Mouse (Mus musculus): ENCODE data around the gene Gpr87.
"Not testable (repeated sequence)": the region's sequence is repeated elsewhere in the genome, so short reads cannot be mapped to it uniquely, and the experiment has no call there.

The Gpr87 gene

DNA sequence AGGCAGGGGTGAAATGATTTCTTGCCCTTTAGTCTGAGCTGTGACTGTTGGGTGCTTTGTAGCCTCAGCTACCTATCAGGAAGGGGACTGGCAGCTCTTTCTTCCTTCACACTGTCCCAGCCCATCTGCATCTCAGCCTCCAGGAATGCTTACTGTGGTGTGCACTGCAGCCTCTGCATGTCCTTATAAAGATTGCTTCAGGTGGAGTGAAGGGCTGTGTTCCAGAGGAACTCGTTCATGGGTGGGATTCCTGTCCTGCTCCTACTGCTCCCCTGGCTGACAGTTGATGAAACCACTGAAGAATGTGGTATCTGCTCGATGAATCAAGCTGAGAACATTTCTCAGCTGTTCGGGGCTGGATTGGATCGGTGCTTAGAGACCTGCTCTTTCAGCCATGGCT lies 7.6 kb downstream of the Gpr87 start:
- no peak for DNase-seq (ENCODE audit: low spot score in 2 of 2)

DNA sequence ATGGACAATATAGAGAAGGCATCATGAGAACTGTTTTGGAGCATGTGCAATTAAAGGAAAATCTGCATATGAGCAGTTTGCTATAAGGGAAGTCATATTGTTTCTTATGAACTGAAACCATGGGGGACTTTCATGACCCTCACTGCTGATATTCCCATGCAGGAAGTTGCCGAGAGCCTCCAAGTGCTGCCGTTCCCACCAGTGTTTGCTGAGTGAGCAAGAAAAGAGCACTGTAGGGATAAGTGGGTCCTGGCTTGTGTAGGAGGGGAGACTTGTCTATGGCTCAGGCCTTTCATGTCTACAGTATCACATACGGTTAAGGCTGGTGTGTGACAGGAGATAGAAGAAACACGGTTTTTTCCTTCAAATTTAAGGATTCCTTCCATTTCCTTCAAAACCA lies 9.2 kb downstream of the Gpr87 start:
- DNase-seq (ENCODE audit: low spot score in 2 of 2) = no peak

DNA sequence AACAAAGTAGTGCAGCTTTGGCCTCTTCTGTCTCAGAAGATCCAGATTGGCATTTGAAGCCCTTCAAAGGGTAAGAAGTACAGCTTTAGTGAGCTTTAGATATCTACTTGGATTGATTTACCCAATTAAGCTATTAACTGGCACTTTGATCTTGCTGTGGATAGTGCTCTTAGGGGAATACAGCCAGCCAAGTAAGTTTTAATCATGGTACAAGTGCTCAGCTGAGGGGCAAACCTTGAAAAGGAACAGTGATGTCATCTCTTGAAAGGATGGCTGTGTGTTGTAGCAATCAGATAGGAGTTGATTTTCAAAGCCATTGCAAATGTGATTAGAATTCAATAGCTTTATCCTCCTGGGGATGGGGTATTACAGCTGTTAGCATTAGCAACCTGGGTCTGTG lies 12.8 kb downstream of the Gpr87 start:
- DNase-seq (ENCODE audit: low spot score in 2 of 2) = no peak

DNA sequence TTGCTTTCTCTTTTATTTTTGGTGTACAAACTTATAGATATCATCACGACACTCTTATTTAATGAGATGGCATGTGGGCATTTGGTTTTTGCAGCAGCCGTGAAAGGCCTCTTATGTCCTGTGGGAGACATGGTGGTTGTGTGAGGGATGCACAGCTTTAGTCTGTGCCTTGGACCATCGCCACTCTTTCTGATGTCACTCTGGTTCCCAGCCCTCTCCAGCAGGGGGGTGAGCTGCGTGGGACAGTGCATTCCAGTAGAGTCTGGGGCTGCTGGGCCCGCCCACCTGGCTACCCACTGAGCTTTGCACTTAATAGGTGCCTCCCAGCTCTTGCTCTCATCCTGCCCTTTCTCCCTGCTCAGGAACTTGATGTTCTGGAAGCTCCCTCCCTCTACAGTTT lies 13.8 kb downstream of the Gpr87 start:
- no peak for DNase-seq (ENCODE audit: low spot score in 2 of 2)

- no peak for DNase-seq (ENCODE audit: low spot score in 2 of 2)
Observed at GRCm38 (mm10) chr3:59176871-59177270, 18.0 kb downstream of the Gpr87 start.

GRCm38 (mm10) chr3:59175234-59175633 lies 19.7 kb downstream of the Gpr87 start:
- DNase-seq (ENCODE audit: low spot score in 2 of 2) = peak; percentile 59 to 68

- no peak for DNase-seq (ENCODE audit: low spot score in 2 of 2)
Observed at GRCm38 (mm10) chr3:59174426-59175154, 20.3 kb downstream of the Gpr87 start.

- DNase-seq (ENCODE audit: low spot score in 2 of 2) = no peak
Observed at GRCm38 (mm10) chr3:59169921-59170627, 24.8 kb downstream of the Gpr87 start.

DNA sequence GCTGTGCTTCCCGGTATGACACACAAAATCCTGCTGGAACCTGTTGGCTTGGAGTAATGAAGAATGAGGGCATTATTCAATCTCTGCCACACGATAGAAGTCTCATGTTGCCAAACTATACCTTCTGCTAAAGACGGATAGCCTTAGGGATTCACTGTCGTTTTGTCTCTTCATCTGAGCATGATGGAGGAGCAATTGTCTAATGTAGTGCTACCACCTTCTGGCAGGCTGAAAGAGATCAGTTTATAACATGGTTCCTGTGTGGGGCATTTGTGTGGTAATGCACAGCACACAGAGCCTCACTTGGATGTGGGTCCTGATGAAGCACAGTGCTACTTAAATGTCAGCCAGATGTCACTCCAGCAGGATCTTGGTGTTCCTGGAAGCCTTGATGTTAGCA lies 25.7 kb downstream of the Gpr87 start:
- DNase-seq (ENCODE audit: low spot score in 2 of 2) = no peak

DNA sequence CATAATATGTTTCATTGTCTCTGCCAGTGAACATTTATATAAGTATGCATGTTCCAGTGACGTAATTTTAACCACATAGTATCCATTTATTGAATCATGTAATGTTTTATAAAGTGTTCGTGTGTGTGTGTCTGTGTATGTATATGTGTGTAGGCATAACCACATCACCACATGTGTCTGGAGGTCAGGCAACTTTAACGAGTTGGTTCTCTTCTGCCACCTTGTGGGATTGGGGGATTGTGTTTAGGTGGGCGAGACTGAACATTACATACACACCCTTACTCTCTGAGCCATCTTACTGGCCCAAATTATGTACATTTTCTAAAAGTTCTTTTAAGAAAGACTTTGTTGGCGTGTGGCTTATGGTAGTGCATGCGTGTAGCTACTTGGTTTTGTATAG lies 26.4 kb downstream of the Gpr87 start:
- no peak for DNase-seq (ENCODE audit: low spot score in 2 of 2)

DNA sequence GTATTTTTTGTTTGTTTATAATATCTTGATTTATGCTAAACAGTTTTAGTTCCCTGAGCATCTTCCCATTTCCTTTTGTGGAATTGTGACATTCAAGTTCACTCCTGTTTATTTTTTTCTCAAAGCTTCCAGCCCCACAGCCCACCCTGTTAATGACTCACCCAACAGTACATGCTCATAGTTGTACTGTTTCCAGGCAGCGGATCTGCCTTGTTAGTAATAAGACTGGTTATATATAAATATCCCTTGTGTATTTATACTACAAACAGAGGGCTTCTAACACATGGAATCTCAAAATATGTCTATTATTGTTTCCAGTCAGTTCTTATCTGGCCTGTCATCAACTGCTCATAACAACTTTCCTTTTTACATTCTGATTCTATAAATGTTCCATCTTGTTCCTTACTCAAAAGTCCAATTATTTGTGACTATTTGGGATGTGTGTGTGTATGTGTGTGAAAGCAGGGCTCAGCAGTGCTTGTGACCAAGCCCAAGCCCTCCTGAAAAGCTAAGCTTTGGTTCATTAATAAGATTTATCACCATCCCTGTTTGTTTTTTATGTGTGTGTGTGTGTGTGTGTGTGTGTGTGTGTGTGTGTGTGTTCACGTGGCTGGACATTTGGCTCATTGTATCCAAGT lies 27.4 kb downstream of the Gpr87 start:
- DNase-seq (ENCODE audit: low spot score in 2 of 2) = peak in 1 of 2 experiments; percentile 49

DNA sequence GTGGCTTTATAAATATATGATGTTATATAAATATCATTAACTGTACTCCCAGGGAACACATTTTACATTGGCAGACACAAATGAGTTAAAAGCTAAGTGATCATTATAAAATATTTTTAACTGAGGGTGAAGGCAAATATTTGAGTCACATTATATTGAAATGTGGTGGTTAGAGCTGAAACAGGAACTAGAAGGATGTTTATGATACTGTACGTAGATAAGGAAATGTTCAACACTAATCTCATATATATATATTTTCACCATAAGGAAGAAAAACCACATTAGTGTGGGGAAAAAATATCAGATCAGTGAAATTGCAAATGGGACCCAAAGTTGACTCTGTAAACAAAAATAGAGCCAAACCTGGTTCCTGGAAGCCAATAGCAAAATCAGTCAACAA lies 34.4 kb downstream of the Gpr87 start:
- DNase-seq (ENCODE audit: low spot score in 2 of 2) = no peak

DNA sequence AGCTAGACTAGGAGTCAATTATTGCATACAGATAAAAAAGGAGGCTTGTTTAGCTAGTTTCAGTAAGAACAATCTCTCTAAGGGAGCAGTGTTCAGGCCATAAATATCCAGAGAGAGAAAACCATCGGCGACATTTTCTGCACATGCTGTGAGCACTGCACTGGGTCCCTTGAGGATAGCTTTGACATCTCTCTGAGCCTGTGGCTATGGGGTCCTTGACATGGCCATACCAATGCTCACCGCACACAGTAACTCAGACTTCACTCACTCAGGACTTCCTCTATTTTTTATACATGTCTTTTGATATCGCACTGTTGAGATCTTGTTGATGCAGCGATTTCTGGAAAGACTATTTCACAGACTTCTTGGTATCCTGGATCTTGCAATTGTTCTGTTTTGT lies 37.9 kb downstream of the Gpr87 start:
- no peak for DNase-seq (ENCODE audit: low spot score in 2 of 2)

DNA sequence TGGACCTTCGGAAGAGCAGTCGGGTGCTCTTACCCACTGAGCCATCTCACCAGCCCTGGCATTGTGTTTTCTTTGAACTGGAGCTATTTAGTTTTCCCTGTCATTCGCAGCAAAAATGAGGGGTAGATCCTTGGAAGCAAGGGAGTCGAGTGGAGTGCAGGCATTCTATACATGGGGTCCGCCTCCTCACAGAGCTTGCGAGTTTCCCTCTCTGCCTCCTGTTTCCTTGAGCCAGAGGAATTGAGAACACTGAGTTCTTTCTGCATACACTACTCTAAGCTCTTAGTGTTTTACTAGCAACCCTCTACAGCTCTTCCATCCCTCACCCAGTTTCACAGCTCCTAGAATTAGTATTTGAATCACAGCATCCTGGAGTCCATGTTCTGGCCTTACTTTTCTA lies 39.5 kb downstream of the Gpr87 start:
- DNase-seq (ENCODE audit: low spot score in 2 of 2) = no peak

GRCm38 (mm10) chr3:59154888-59155287 lies 40.0 kb downstream of the Gpr87 start:
- DNase-seq (ENCODE audit: low spot score in 2 of 2) = no peak

- no peak for DNase-seq (ENCODE audit: low spot score in 2 of 2)
Observed at GRCm38 (mm10) chr3:59153424-59153823, 41.5 kb downstream of the Gpr87 start, which contains the start of gene P2ry14. Gene P2ry14 (minus strand): TSS chr3:59153618.

DNA sequence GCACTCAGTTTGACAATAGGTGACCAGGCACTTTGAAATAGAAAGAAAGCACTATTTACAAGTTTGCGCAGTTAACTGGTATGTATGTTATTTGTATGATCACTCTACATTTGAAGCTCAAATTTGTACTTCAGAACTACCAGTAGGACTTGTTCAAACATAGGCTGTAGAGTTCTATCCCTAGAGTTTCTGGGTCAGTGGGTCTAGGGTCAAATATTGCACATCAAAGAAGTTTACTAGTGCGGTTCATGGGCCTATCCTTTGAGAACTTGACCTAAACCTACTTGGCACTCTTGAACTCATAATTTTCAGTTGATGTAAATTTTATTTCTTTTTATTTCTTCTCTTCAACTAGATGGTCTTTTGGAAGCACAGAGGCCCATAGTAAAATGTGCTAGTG lies 44.3 kb downstream of the Gpr87 start:
- DNase-seq (ENCODE audit: low spot score in 2 of 2) = no peak

DNA sequence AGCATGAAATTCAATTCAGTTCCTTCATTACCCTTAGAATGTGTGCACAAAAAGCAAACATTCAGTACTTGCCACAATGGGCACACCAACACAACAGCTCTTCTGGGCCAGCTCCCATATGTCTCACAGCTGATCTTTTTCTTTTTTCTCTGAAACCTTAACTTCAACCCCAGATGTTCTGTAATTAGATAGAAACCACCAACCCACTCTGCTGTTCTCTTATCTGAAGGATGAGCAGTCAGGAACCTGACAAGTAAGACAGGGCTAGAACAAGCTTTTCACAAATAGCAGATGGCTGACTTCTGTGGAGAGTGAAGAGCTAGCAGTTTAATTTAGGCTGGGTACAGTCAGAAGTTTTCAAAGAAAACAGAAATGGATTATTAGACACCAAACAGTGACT lies 45.3 kb downstream of the Gpr87 start:
- no peak for DNase-seq (ENCODE audit: low spot score in 2 of 2)

DNA sequence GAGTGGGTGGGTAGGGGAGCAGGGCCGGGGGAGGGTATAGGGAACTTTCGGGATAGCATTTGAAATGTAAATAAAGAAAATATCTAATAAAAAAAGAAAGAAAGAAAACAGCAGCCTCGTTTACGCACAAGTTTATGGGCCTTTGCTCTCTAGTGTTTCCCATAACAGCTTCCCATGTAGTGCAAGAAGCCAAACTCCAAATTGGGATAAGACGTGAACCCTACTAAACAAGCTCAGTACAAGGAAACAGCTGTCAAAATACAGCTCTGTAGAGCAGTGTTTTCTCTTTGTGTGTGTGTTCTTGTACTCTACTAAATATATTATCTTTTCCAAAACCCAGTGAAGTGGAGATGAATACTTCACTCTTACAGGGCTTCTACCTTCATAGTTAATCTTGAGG lies 49.7 kb downstream of the Gpr87 start:
- no peak for DNase-seq (ENCODE audit: low spot score in 2 of 2)

DNA sequence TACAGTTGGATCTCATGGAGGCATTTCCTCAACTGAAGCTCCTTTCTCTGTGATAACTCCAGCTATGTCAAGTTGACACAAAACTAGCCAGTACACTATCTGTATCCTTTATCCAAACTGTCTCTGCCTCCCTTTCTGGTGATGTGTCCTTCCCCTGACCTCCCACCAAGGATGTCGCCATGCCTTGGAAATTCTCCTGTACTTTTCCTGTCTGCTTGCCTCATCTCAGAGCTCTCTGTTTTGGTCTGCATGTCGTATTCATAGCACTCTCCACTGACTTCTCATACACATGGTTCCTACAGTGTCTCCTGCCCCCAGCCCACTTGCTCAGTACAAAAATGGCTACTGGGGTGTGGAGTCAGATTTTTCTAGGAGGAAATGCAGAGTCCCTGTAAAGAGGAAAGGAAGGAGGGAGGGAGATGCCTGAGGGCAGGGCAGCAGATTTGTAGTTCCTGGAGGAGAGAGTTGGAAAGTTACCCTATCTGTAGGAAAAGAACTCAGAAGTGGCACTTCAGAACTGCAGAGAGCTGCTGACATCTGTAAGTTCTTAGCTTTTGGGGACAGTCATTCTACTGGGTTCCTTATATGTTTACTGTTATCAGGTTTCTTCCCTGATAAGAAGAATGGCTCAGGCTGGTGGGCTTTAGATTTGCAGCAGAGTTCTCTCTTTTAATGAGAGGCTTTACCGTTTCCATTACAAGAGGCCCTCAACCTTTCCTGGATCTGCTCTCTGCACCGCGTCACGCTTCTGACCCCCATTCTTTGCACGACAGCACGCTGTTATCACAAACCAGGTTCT lies 53.2 kb downstream of the Gpr87 start:
- DNase-seq (ENCODE audit: low spot score in 2 of 2) = no peak

- DNase-seq (ENCODE audit: low spot score in 2 of 2) = not testable (repeated sequence)
Observed at GRCm38 (mm10) chr3:59140941-59141340, 54.0 kb downstream of the Gpr87 start.

GRCm38 (mm10) chr3:59140115-59140514 lies 54.8 kb downstream of the Gpr87 start:
- no peak for DNase-seq (ENCODE audit: low spot score in 2 of 2)

All from right cerebral cortex, adult 2 months (tissue).